Mouse (Mus musculus) MEL (cell line): ENCODE measurements at regions not wholly inside any gene's neighbourhood (a gene's known extent, or its start where the extent isn't known, plus 50 kb on each side); places are given as distances from the start of the nearest gene placed in this dataset.

Experiments
- DNase-seq: peaks from one replicate; pipeline ENCODE4 v3.0.0; 2011; ENCODE audit warnings: low read depth, low spot score
- H3K27ac ChIP-seq: 2 replicates; pipeline ENCODE4 v1.5.1; 2012; ENCODE audit warnings: low read depth, mild to moderate bottlenecking, control low read depth, low read length, moderate library complexity; ENCODE audit not compliant: control insufficient read depth
- H3K27me3 ChIP-seq, 2 experiments: fragments of 150-350 bp in 1 of 2; sonication (generic) in 1 of 2; 2 replicates each; pipeline ENCODE4 v1.6.1; 2012; ENCODE audit warnings: low read length in 2 of 2, mild to moderate bottlenecking in 2 of 2, improper control_type of control experiment in 1 of 2, moderate library complexity in 1 of 2; ENCODE audit not compliant: insufficient read depth in 2 of 2, control insufficient read depth in 1 of 2
- H3K36me3 ChIP-seq, 2 experiments: 2 replicates each; pipeline ENCODE4 v1.6.1; 2012 to 2014; ENCODE audit warnings: low read length in 2 of 2, improper control_type of control experiment in 1 of 2, inconsistent platforms in 1 of 2, mild to moderate bottlenecking in 1 of 2; ENCODE audit not compliant: insufficient read depth in 2 of 2, control insufficient read depth in 1 of 2
- H3K4me1 ChIP-seq, 2 experiments: fragments of 150-350 bp in 1 of 2; sonication (generic) in 1 of 2; 2 replicates each; pipeline ENCODE4 v1.6.1; 2012; ENCODE audit warnings: low read length in 2 of 2, improper control_type of control experiment in 1 of 2, mild to moderate bottlenecking in 1 of 2; ENCODE audit not compliant: insufficient read depth in 2 of 2, control insufficient read depth in 1 of 2
- H3K4me3 ChIP-seq, 2 experiments: fragments of 150-350 bp in 1 of 2; sonication (generic) in 1 of 2; 2 replicates each; pipeline ENCODE4 v1.5.1; 2012; ENCODE audit warnings: low read depth in 2 of 2, low read length in 2 of 2, mild to moderate bottlenecking in 2 of 2, moderate library complexity in 2 of 2, control low read depth in 1 of 2, improper control_type of control experiment in 1 of 2; ENCODE audit not compliant: control insufficient read depth in 1 of 2, insufficient read depth in 1 of 2
- H3K79me2 ChIP-seq: 2 replicates; pipeline ENCODE4 v1.6.1; 2012; ENCODE audit warnings: mild to moderate bottlenecking, low read length, moderate library complexity; ENCODE audit not compliant: control insufficient read depth, poor library complexity, insufficient read depth
- H3K9ac ChIP-seq: 2 replicates; pipeline ENCODE4 v1.6.1; 2012; ENCODE audit warnings: low read depth, mild to moderate bottlenecking, control low read depth, low read length, moderate library complexity; ENCODE audit not compliant: control insufficient read depth, poor library complexity, severe bottlenecking
- H3K9me3 ChIP-seq: fragments of 150-350 bp; sonication (generic); replicated peaks from 2 replicates; pipeline ENCODE4 v1.6.1; 2012; ENCODE audit warnings: mild to moderate bottlenecking, low read length, improper control_type of control experiment, moderate library complexity; ENCODE audit not compliant: insufficient read depth
- CHD2 ChIP-seq: IDR thresholded peaks from 2 replicates; pipeline ENCODE4 v1.6.1; 2011; ENCODE audit warnings: low read length, improper control_type of control experiment
- CTCF ChIP-seq, 3 experiments: IDR thresholded peaks in 2 of 3; conservative IDR thresholded peaks in 1 of 3; 2 replicates each; pipeline ENCODE4 v1.5.1; 2011 to 2012; ENCODE audit warnings: low read length in 3 of 3, low read depth in 2 of 3, mild to moderate bottlenecking in 2 of 3, improper control_type of control experiment in 1 of 3, inconsistent platforms in 1 of 3, mixed read lengths in 1 of 3, moderate library complexity in 1 of 3; ENCODE audit not compliant: control insufficient read depth in 1 of 3, insufficient read depth in 1 of 3, poor library complexity in 1 of 3, severe bottlenecking in 1 of 3
- E2F4 ChIP-seq: IDR thresholded peaks from 2 replicates; pipeline ENCODE4 v1.6.1; 2011; ENCODE audit warnings: low read depth, low read length, improper control_type of control experiment, borderline replicate concordance
- EP300 ChIP-seq, 2 experiments: IDR thresholded peaks; 2 replicates each; pipeline ENCODE4 v1.6.1; 2011; ENCODE audit warnings: improper control_type of control experiment in 2 of 2, low read length in 2 of 2, low read depth in 1 of 2, mild to moderate bottlenecking in 1 of 2
- GABPA ChIP-seq: IDR thresholded peaks from 2 replicates; pipeline ENCODE4 v1.6.1; 2012; ENCODE audit warnings: low read depth, mild to moderate bottlenecking, inconsistent platforms, low read length, improper control_type of control experiment, moderate library complexity
- GATA1 ChIP-seq: IDR thresholded peaks from 2 replicates; pipeline ENCODE4 v1.6.1; 2011; ENCODE audit warnings: low read depth, low read length, improper control_type of control experiment
- HCFC1 ChIP-seq: IDR thresholded peaks from 2 replicates; pipeline ENCODE4 v1.6.1; 2012; ENCODE audit warnings: low read depth, mild to moderate bottlenecking, inconsistent platforms, low read length, improper control_type of control experiment, moderate library complexity
- JUND ChIP-seq: IDR thresholded peaks from 2 replicates; pipeline ENCODE4 v1.6.1; 2011; ENCODE audit warnings: low read depth, mild to moderate bottlenecking, improper control_type of control experiment, low read length
- MAFK ChIP-seq: IDR thresholded peaks from 2 replicates; pipeline ENCODE4 v1.6.1; 2011; ENCODE audit warnings: low read depth, mild to moderate bottlenecking, low read length, improper control_type of control experiment, borderline replicate concordance
- MEF2A ChIP-seq: IDR thresholded peaks from 2 replicates; pipeline ENCODE4 v1.6.1; 2014; ENCODE audit warnings: low read depth, mild to moderate bottlenecking, inconsistent platforms, low read length, improper control_type of control experiment; ENCODE audit not compliant: poor library complexity, insufficient replicate concordance, severe bottlenecking; ENCODE audit errors: extremely low read depth
- MXI1 ChIP-seq: IDR thresholded peaks from 2 replicates; pipeline ENCODE4 v1.6.1; 2011; ENCODE audit warnings: mild to moderate bottlenecking, low read depth, low read length, improper control_type of control experiment
- MYC ChIP-seq: IDR thresholded peaks from 2 replicates; pipeline ENCODE4 v1.6.1; 2011; ENCODE audit warnings: low read depth, mild to moderate bottlenecking, low read length, improper control_type of control experiment, moderate library complexity
- NELFE ChIP-seq: IDR thresholded peaks from 2 replicates; pipeline ENCODE4 v1.6.1; 2011; ENCODE audit warnings: low read depth, low read length, improper control_type of control experiment
- POLR2A ChIP-seq, 2 experiments: IDR thresholded peaks; 2 replicates each; pipeline ENCODE4 v1.6.1; 2011 to 2012; ENCODE audit warnings: low read length in 2 of 2, mild to moderate bottlenecking in 2 of 2, control low read depth in 1 of 2, improper control_type of control experiment in 1 of 2, low read depth in 1 of 2, moderate library complexity in 1 of 2; ENCODE audit not compliant: control insufficient read depth in 1 of 2, insufficient read depth in 1 of 2, poor library complexity in 1 of 2
- POLR2AphosphoS5 ChIP-seq: IDR thresholded peaks from 2 replicates; pipeline ENCODE4 v1.6.1; 2012; ENCODE audit warnings: low read depth, borderline replicate concordance, mild to moderate bottlenecking, inconsistent platforms, low read length, moderate library complexity, mixed read lengths
- RAD21 ChIP-seq: IDR thresholded peaks from 2 replicates; pipeline ENCODE4 v1.6.1; 2011; ENCODE audit warnings: mild to moderate bottlenecking, low read depth, low read length, improper control_type of control experiment
- SIN3A ChIP-seq: IDR thresholded peaks from 2 replicates; pipeline ENCODE4 v1.6.1; 2012; ENCODE audit warnings: low read length, improper control_type of control experiment, inconsistent platforms
- SMC3 ChIP-seq: IDR thresholded peaks from 2 replicates; pipeline ENCODE4 v1.6.1; 2011; ENCODE audit warnings: low read depth, low read length, improper control_type of control experiment
- TAL1 ChIP-seq: IDR thresholded peaks from 2 replicates; pipeline ENCODE4 v1.6.1; 2012; ENCODE audit warnings: mild to moderate bottlenecking, inconsistent platforms, low read length, moderate library complexity, mixed read lengths
- TBP ChIP-seq: IDR thresholded peaks from 2 replicates; pipeline ENCODE4 v1.8.0; 2011; ENCODE audit warnings: low read depth, low read length, improper control_type of control experiment
- TCF12 ChIP-seq: IDR thresholded peaks from 2 replicates; pipeline ENCODE4 v1.6.1; 2014; ENCODE audit warnings: low read depth, mild to moderate bottlenecking, inconsistent platforms, low read length, improper control_type of control experiment, moderate library complexity
- USF1 ChIP-seq: IDR thresholded peaks from 2 replicates; pipeline ENCODE4 v1.6.1; 2014; ENCODE audit warnings: low read depth, mild to moderate bottlenecking, inconsistent platforms, low read length, improper control_type of control experiment, moderate library complexity
- USF2 ChIP-seq, 2 experiments: IDR thresholded peaks; 2 replicates each; pipeline ENCODE4 v1.6.1; 2011 to 2012; ENCODE audit warnings: improper control_type of control experiment in 2 of 2, low read length in 2 of 2, borderline replicate concordance in 1 of 2, inconsistent platforms in 1 of 2, low read depth in 1 of 2, mild to moderate bottlenecking in 1 of 2; ENCODE audit not compliant: insufficient read depth in 1 of 2
- ZC3H11A ChIP-seq: IDR thresholded peaks from 2 replicates; pipeline ENCODE4 v1.6.1; 2012; ENCODE audit warnings: low read depth, mild to moderate bottlenecking, inconsistent platforms, low read length, improper control_type of control experiment
- ZMIZ1 ChIP-seq: IDR thresholded peaks from 2 replicates; pipeline ENCODE4 v1.6.1; 2012; ENCODE audit warnings: low read depth, mild to moderate bottlenecking, inconsistent platforms, low read length, improper control_type of control experiment, moderate library complexity

DNA sequence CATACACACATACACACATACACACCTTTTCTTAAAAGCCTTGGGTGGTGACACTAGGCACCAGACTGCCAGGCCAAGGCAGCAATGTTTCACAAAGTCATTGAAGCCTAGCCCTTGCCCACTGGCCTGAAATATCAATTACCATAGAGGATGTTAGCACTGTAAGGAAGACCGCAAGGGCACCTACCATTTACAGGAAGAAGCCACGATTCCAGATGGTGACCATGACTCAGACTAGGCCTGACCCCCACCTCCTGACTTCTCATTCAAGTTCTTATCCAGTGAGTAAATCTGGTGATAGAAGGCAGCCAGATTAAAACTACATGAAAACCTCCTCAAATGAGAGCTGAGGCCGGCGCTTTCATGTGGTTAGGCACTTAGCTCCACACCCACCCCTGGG, 165.3 kb upstream of the Spred2 start:
- no peak for DNase-seq
- TF ChIP-seq POLR2AphosphoS5, result no peak
- no peak for TF ChIP-seq HCFC1
- no peak for TF ChIP-seq MXI1
- no peak for TF ChIP-seq USF2 (IDR thresholded peaks at IDR 0.05; ENCODE audit: borderline replicate concordance in 1 of 2, insufficient read depth in 1 of 2, low read depth in 1 of 2, low read length in 2 of 2)
- TF ChIP-seq MYC, result no peak
- no peak for TF ChIP-seq TBP
- TF ChIP-seq EP300 (IDR thresholded peaks at IDR 0.05; ENCODE audit: low read depth in 1 of 2, low read length in 2 of 2), result no peak
- TF ChIP-seq JUND, result no peak
- TF ChIP-seq ZMIZ1, result no peak
- no peak for TF ChIP-seq NELFE
- no peak for TF ChIP-seq POLR2A (IDR thresholded peaks at IDR 0.05; ENCODE audit: control insufficient read depth in 1 of 2, insufficient read depth in 1 of 2, low read depth in 1 of 2, low read length in 2 of 2, poor library complexity in 1 of 2)
- TF ChIP-seq MAFK, result no peak
- TF ChIP-seq USF1, result no peak
- no peak for TF ChIP-seq GATA1

GRCm38 (mm10) chr11:19760861-19761693, 163.1 kb upstream of the Spred2 start:
- Histone ChIP-seq H3K9ac (no peak overlapping the region), H3K27ac (no peak overlapping the region), H3K36me3 (no peaks in the 10 kb centered on the region; a peak in 1 of 4 replicates), H3K27me3 (peaks cover 0 to 3% of the 10 kb centered on the region in 2 experiments; a peak in 3 of 4 replicates), H3K4me3 (no peak overlapping the region), H3K79me2 (no peaks in the 10 kb centered on the region), H3K4me1 (no peaks in the 10 kb centered on the region), H3K9me3 (no peaks in the 10 kb centered on the region)
- peak; percentile 73 for DNase-seq
- TF ChIP-seq CHD2 (no peak), EP300 (IDR thresholded peaks at IDR 0.05; ENCODE audit: low read depth in 1 of 2, low read length in 2 of 2) (no peak), RAD21 (peak; percentile 97), SMC3 (peak; percentile 93), HCFC1 (no peak), MXI1 (no peak), MEF2A (no peak), CTCF (IDR thresholded peaks at IDR 0.05 in 2 of 3, conservative IDR thresholded peaks at IDR 0.05 in 1 of 3; ENCODE audit: control insufficient read depth in 1 of 3, insufficient read depth in 1 of 3, low read depth in 2 of 3, low read length in 3 of 3, poor library complexity in 1 of 3, severe bottlenecking in 1 of 3) (peak; percentile 79 to 95 (median 80)), SIN3A (no peak), TCF12 (no peak), POLR2A (IDR thresholded peaks at IDR 0.05; ENCODE audit: control insufficient read depth in 1 of 2, insufficient read depth in 1 of 2, low read depth in 1 of 2, low read length in 2 of 2, poor library complexity in 1 of 2) (no peak), TAL1 (no peak), E2F4 (no peak), ZC3H11A (peak; percentile 90), GABPA (no peak; the same call in 1 of the 2 replicates), ZMIZ1 (no peak), USF2 (IDR thresholded peaks at IDR 0.05; ENCODE audit: borderline replicate concordance in 1 of 2, insufficient read depth in 1 of 2, low read depth in 1 of 2, low read length in 2 of 2) (no peak)

More for the DNA sequence above, 165.3 kb upstream of the Spred2 start:
- H3K36me3 ChIP-seq, result no peaks in the 10 kb centered on the region; a peak in 1 of 4 replicates
- H3K27ac ChIP-seq, result no peak overlapping the region
- no peaks in the 10 kb centered on the region for H3K79me2 ChIP-seq
- peaks cover 0 to 3% of the 10 kb centered on the region in 2 experiments; a peak in 3 of 4 replicates for H3K27me3 ChIP-seq
- no peak overlapping the region for H3K4me3 ChIP-seq
- no peaks in the 10 kb centered on the region for H3K4me1 ChIP-seq
- no peaks in the 10 kb centered on the region for H3K9me3 ChIP-seq
- H3K9ac ChIP-seq, result no peak overlapping the region
